Mouse (Mus musculus): Measurements from ENCODE around the gene Fxyd7.

GRCm38 (mm10) chr7:31080611-31081010 lies 29.3 kb upstream of the Fxyd7 start:
- TF ChIP-seq TAL1 (IDR thresholded peaks at IDR 0.05; ENCODE audit: low read length), result no peak
- TF ChIP-seq GATA1 (IDR thresholded peaks at IDR 0.05; ENCODE audit: low read length), result no peak
